Mouse (Mus musculus) forebrain, embryonic 16.5 days (tissue): ENCODE measurements around the gene Drc3. TPM values are rescaled to one million over a fixed set of nuclear protein-coding genes. Genes with fewer than 3 reads are reported as not detected.
A peak's percentile ranks its signal among the peaks of the same experiment; 100 is the strongest.

Experiments used
- ATAC-seq: fragments of 200-750 bp; cut with Nextera tagmentation; 2 replicates; pipeline ENCODE4 v1.8.0; 2017; ENCODE audit warnings: mild to moderate bottlenecking, moderate library complexity
- H3K27ac ChIP-seq: fragments of 300-500 bp; sonication (generic); 2 replicates; pipeline ENCODE4 v1.5.1; 2014; ENCODE audit warnings: low read length, control low read depth
- H3K27me3 ChIP-seq: fragments of 300-500 bp; sonication (generic); replicated peaks from 2 replicates; pipeline ENCODE4 v1.6.1; 2014; ENCODE audit warnings: low read length; ENCODE audit not compliant: control insufficient read depth, insufficient read depth
- H3K36me3 ChIP-seq: fragments of 300-500 bp; sonication (generic); 2 replicates; pipeline ENCODE4 v1.6.1; 2014; ENCODE audit not compliant: control insufficient read depth, insufficient read depth
- H3K4me1 ChIP-seq: fragments of 300-500 bp; sonication (generic); replicated peaks from 2 replicates; pipeline ENCODE4 v1.6.1; 2014; ENCODE audit warnings: low read length; ENCODE audit not compliant: control insufficient read depth, insufficient read depth
- H3K4me2 ChIP-seq: fragments of 300-500 bp; sonication (generic); 2 replicates; pipeline ENCODE4 v1.6.1; 2014; ENCODE audit warnings: mild to moderate bottlenecking, low read length, control low read depth
- H3K4me3 ChIP-seq: fragments of 300-500 bp; sonication (generic); replicated peaks from 2 replicates; pipeline ENCODE4 v1.5.1; 2014; ENCODE audit warnings: mild to moderate bottlenecking, low read length, control low read depth
- H3K9ac ChIP-seq: fragments of 300-500 bp; sonication (generic); replicated peaks from 2 replicates; pipeline ENCODE4 v1.6.1; 2014; ENCODE audit warnings: low read depth, low read length, control low read depth
- H3K9me3 ChIP-seq: fragments of 300-500 bp; sonication (generic); 2 replicates; pipeline ENCODE4 v1.6.1; 2016; ENCODE audit warnings: low read length; ENCODE audit not compliant: control insufficient read depth
- WGBS: fragments of 180-500 bp; shearing (Covaris S2); extraction: QIAGEN DNeasy Blood & Tissue Kit; methylation state at CpG from one replicate; pipeline ENCODE4 v1.1.7; 2014; 5-methylcytosine and 5-hydroxymethylcytosine counted together
- polyA plus RNA-seq: library from polyadenylated mRNA; unstranded; fragments of >200 nt; fragmentation: Nextera tagmentation; extraction: Ambion mirVana; gene quantifications from 2 replicates; pipeline ENCODE4 v1.2.1, GENCODE M21; 2015

The Drc3 gene
- polyA plus RNA-seq, 1 experiment from 2014 or later: 4.7 TPM

- Histone ChIP-seq H3K36me3 (peaks cover 4% of the 10 kb centered on the region; the same call in 1 of the 2 replicates), H3K4me2 (no peak overlapping the region), H3K27me3 (no peaks in the 10 kb centered on the region), H3K9ac (no peak overlapping the region), H3K9me3 (no peaks in the 10 kb centered on the region), H3K4me1 (peaks cover 6% of the 10 kb centered on the region; the same call in 1 of the 2 replicates), H3K4me3 (no peak overlapping the region), H3K27ac (no peak overlapping the region)
- 86% methylated on average over 2 of the region's 2 CpGs for WGBS
- no peak for ATAC-seq
Observed at GRCm38 (mm10) chr11:60397172-60397571, 44.0 kb downstream of the Drc3 start.

DNA sequence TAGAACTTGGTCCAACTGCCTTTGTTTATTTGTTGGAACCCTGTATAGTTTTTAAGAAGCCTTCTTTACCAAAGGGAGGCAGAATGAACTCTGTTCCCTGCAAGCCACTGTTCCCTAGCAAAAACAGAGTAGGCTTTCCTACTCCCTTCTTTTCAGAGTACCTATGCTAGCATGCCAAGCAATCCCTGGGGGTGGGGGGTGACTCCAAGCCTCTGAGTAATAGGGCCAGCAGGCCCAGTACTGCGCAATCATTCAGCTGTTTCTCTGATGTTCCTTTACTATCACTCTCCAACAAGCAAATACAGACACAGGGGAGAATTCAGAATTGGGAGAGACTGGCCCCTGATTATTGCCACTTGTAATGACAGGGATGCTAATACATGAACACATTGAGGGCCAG, 53.5 kb downstream of the Drc3 start:
- H3K4me2 ChIP-seq: no peak overlapping the region

DNA sequence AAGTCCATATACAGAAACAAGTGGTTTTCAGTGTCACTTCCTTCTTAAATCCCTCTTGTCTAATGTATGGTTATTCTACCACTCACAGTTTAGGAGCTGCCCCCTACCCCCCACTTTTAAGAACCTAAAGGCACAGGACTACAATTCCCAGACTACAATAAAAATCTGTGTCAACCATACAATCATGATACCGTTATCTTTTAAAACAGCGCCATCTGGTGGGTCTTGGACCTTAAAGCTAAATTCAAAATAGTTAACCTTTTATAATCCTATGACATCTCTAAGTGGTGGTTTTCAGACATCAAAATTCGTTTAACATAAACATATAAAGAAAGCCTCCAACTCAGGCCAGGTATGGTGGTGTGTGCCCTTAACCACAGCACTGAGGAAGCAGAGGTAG, 59.0 kb downstream of the Drc3 start:
- peaks cover 14% of the 10 kb centered on the region for H3K4me1 ChIP-seq
- H3K27me3 ChIP-seq: no peaks in the 10 kb centered on the region
- WGBS: 7% methylated on average over 3 of the region's 3 CpGs
- peaks cover 7% of the 10 kb centered on the region for H3K36me3 ChIP-seq
- H3K9ac ChIP-seq: no peak overlapping the region
- no peak overlapping the region for H3K4me2 ChIP-seq
- no peak for ATAC-seq
- H3K4me3 ChIP-seq: no peak overlapping the region
- no peak overlapping the region for H3K27ac ChIP-seq
- H3K9me3 ChIP-seq: no peaks in the 10 kb centered on the region

More for the DNA sequence above, 53.5 kb downstream of the Drc3 start:
- no peaks in the 10 kb centered on the region for H3K27me3 ChIP-seq
- peaks cover 27% of the 10 kb centered on the region for H3K36me3 ChIP-seq
- H3K27ac ChIP-seq: no peak overlapping the region
- ATAC-seq: no peak
- 96% methylated on average over 1 of the region's 1 CpGs for WGBS
- no peaks in the 10 kb centered on the region for H3K4me1 ChIP-seq
- no peaks in the 10 kb centered on the region for H3K9me3 ChIP-seq
- no peak overlapping the region for H3K9ac ChIP-seq
- H3K4me3 ChIP-seq: no peak overlapping the region

GRCm38 (mm10) chr11:60412921-60413320, 59.8 kb downstream of the Drc3 start:
- H3K27ac ChIP-seq: no peak overlapping the region
- 89% methylated on average over 2 of the region's 2 CpGs for WGBS
- H3K36me3 ChIP-seq: peaks cover 5% of the 10 kb centered on the region
- H3K27me3 ChIP-seq: no peaks in the 10 kb centered on the region
- no peaks in the 10 kb centered on the region for H3K9me3 ChIP-seq
- no peak overlapping the region for H3K9ac ChIP-seq
- H3K4me3 ChIP-seq: no peak overlapping the region
- H3K4me1 ChIP-seq: peaks cover 15% of the 10 kb centered on the region
- no peak overlapping the region for H3K4me2 ChIP-seq
- ATAC-seq: no peak

DNA sequence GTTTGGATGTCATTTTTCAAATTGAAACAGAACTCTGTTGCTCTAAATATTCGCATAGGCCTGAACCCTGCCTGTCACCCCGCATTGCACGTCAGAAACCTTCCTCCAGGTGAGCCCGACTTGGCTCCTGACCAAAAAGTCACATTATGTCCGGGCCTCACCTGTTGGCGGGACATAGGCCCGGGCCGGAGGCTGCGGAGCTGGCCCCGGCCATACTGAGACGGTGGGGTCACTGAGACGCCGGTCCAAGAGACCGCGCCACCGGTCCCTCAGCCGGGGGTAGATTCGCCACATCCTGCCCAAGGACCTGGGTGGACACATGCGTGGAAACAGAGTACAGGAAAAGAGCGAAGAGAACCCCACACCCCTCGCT, 63.4 kb downstream of the Drc3 start:
- no peaks in the 10 kb centered on the region for H3K36me3 ChIP-seq
- no peaks in the 10 kb centered on the region for H3K9me3 ChIP-seq
- peak overlapping the region; percentile 41; the same call in 1 of the 2 replicates for H3K27ac ChIP-seq
- H3K9ac ChIP-seq: peak overlapping the region; percentile 62
- no peaks in the 10 kb centered on the region for H3K27me3 ChIP-seq
- ATAC-seq: no peak
- H3K4me1 ChIP-seq: peaks cover 27% of the 10 kb centered on the region
- WGBS: under 1% methylated on average over 21 of the region's 21 CpGs
- H3K4me3 ChIP-seq: peak overlapping the region; percentile 93
- peak overlapping the region; percentile 93 for H3K4me2 ChIP-seq

DNA sequence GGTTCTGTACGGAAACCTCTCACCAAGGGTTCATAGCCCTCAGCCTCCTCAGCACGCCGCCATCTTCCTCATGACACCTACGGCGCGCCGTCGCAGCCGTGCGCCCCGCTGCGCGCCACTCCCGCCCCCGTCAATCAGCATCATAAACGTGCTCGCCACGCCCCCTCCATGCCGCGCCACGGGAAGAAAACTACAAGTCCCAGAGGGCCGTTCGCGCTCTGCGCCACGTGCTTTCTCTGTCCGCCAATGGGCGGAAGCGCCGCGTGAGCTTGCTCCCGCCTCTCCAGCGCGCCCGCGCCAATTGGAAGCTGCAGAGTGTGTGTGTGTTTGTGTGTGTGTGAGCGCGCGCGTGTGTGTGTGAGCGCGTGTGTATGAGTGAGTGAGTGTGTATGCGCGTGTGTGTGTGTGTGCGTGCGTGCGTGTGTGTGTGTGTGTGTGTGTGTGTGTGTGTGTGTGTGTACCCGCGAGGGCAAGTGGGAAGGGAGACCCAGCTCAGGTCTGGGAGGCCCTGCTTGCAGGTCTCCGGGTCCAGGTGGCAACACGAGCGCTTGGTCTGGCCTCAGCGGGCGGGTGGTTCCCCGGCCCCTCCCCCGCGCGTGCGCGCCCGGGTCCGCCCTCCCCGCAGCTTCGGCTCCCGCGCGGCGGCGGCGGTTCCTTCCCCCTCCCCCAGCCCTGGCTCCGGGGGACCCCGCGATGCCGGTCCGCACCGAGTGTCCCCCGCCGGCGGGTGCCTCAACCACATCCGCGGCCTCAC, 64.0 kb downstream of the Drc3 start, which contains the start of gene Gid4:
Gene Gid4 (plus strand): TSS at position 183 of the 754 bp plus-strand sequence.
- peak within 1 kb of the TSS; percentile 84 for H3K27ac ChIP-seq
- peak within 1 kb of the TSS; percentile 93 for H3K4me2 ChIP-seq
- H3K4me3 ChIP-seq: peak within 1 kb of the TSS; percentile 93
- peaks cover 27% of the 10 kb centered on the region for H3K4me1 ChIP-seq
- H3K36me3 ChIP-seq: no peaks in the 10 kb centered on the region
- H3K27me3 ChIP-seq: no peaks in the 10 kb centered on the region
- H3K9ac ChIP-seq: peak within 1 kb of the TSS; percentile 91
- H3K9me3 ChIP-seq: no peaks in the 10 kb centered on the region
- WGBS: under 1% methylated on average over 78 of the region's 81 CpGs
- peak; percentile 98 for ATAC-seq

DNA sequence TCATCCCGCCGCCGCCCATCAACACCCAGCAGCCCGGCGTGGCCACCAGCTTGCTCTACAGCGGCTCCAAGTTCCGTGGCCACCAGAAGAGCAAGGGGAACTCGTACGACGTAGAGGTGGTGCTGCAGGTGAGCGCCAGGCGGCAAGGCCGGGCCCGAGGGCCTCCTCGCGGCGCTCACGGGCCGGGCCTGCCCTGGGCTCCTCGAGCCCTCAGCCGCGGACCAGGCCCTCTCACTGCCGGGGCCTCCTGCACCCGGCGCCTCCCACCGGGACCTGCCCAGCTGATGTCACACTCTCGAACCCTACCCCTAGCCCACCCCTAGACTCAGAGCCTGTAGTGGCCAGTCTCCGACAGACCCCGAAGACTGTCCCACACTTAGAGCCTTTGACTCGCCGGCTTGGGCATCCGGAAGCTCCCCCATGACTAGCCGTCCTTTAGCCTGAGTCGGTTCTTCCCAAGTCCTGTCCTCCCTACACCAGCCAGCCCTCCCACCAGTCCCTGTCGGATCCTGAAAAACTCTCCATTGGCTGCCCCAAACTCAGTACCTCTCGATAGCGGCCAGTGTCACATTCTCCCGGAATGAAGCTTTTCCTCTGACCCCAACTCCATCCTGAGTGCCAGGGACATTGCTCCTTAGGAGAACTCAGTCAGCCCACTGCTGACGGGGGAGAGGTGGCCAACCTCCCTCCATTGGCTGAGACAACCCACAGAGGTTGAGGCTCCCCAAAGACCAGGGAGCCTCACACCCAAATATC, 64.8 kb downstream of the Drc3 start, which contains the start of gene Atpaf2:
Gene Atpaf2 (minus strand): TSS at position 741 of the 756 bp plus-strand sequence.
- H3K9ac ChIP-seq: peak within 1 kb of the TSS; percentile 91
- H3K9me3 ChIP-seq: no peaks in the 10 kb centered on the region
- peak within 1 kb of the TSS; percentile 93 for H3K4me3 ChIP-seq
- peaks cover 27% of the 10 kb centered on the region for H3K4me1 ChIP-seq
- no peaks in the 10 kb centered on the region for H3K27me3 ChIP-seq
- WGBS: 0% methylated on average over 39 of the region's 39 CpGs
- H3K27ac ChIP-seq: peak within 1 kb of the TSS; percentile 84
- H3K36me3 ChIP-seq: no peaks in the 10 kb centered on the region
- H3K4me2 ChIP-seq: peak within 1 kb of the TSS; percentile 90
- no peak; the same call in 1 of the 2 replicates for ATAC-seq

DNA sequence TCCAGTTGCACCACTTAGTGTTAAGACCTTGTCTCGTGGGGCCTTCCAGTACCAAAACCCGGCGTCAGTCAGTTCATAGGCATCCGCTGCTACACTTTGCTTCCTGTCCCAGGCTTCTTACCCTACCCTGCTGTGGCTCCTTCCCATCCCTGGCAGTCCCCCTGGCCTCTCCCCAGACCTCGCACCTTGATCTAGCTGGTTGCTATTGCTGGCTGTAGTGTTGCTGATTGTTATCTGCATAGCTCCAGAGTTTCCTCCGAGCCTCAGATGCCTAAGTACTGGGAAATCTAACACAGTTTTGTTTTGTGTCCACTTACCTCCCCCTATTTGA, 65.3 kb downstream of the Drc3 start:
- no peak overlapping the region for H3K27ac ChIP-seq
- peak overlapping the region; percentile 93 for H3K4me3 ChIP-seq
- peak overlapping the region; percentile 91 for H3K9ac ChIP-seq
- H3K9me3 ChIP-seq: no peaks in the 10 kb centered on the region
- H3K27me3 ChIP-seq: no peaks in the 10 kb centered on the region
- 29% methylated on average over 6 of the region's 6 CpGs for WGBS
- H3K36me3 ChIP-seq: no peaks in the 10 kb centered on the region
- peaks cover 27% of the 10 kb centered on the region for H3K4me1 ChIP-seq
- peak overlapping the region; percentile 90 for H3K4me2 ChIP-seq
- ATAC-seq: no peak

GRCm38 (mm10) chr11:60422046-60422668, 69.0 kb downstream of the Drc3 start:
- WGBS: 72% methylated on average over 5 of the region's 6 CpGs
- no peaks in the 10 kb centered on the region for H3K9me3 ChIP-seq
- peaks cover 12% of the 10 kb centered on the region for H3K4me1 ChIP-seq
- H3K27ac ChIP-seq: no peak overlapping the region
- ATAC-seq: no peak
- no peak overlapping the region for H3K4me3 ChIP-seq
- no peaks in the 10 kb centered on the region for H3K27me3 ChIP-seq
- no peak overlapping the region for H3K9ac ChIP-seq
- H3K36me3 ChIP-seq: peaks cover 8% of the 10 kb centered on the region; the same call in 1 of the 2 replicates
- no peak overlapping the region for H3K4me2 ChIP-seq
